ENCODE assay signal across 7 mouse cellular contexts in the genomic region with DNA sequence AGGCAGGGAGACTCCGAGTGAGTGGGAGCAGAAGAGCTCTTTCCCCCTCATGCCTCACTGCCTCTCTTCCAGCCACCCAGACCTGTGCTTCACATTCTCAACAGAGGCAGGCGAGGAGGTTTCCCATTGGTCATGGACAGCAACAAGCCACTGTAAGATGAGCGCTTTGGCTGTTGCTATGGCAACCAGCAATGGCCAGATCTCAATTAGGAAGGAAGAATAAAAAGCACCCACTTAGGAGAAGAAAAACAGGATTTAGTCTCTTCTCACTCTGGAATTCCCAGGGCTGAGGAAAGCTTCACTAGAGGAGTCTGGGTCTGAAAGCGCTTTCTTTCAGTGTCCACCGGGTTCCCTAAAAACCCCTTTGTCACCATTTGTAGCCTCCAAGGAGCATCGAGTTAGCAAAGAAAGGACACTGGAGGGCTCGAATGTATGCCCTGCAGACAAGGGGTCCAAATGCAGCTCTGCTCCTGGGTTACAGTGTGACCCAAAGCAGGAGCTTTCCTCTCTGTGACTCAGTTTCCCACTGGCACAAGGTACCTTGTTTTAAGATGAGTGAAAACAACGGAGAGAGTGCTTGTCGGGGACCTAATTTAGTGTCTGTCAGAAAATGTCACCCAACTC. TPM values are rescaled to one million over a fixed set of nuclear protein-coding genes. Genes with fewer than 3 reads are reported as not detected.
A peak's percentile ranks its signal among the peaks of the same experiment; 100 is the strongest.
DNase-seq lines count a peak whose midpoint lies in the region; ATAC-seq and TF ChIP-seq lines count a peak whose summit lies in the region.

No protein-coding gene starts in this region.

- peaks cover 14% of the 10 kb centered on the region; the same call in 1 of the 2 replicates for H3K36me3 ChIP-seq in hindbrain, embryonic 15.5 days
- no peaks in the 10 kb centered on the region for H3K36me3 ChIP-seq in stomach, postnatal 0 days (ENCODE audit: control insufficient read depth, insufficient read depth, low read length)
- H3K36me3 ChIP-seq in heart, adult 2 months (ENCODE audit: control insufficient read depth, insufficient read depth, low read length) = no peaks in the 10 kb centered on the region

- H3K27ac ChIP-seq in hindbrain, embryonic 15.5 days (replicated peaks) = peak overlapping the region; percentile 83
- no peak overlapping the region for H3K27ac ChIP-seq in stomach, postnatal 0 days (replicated peaks)
- no peak overlapping the region for H3K27ac ChIP-seq in heart, adult 2 months

- H3K79me2 ChIP-seq in heart, adult 2 months (replicated peaks; ENCODE audit: control insufficient read depth, insufficient read depth, low read length) = no peaks in the 10 kb centered on the region

- peaks cover 28% of the 10 kb centered on the region for H3K4me1 ChIP-seq in hindbrain, embryonic 15.5 days (replicated peaks)
- H3K4me1 ChIP-seq in stomach, postnatal 0 days (replicated peaks; ENCODE audit: control insufficient read depth, insufficient read depth) = no peaks in the 10 kb centered on the region
- no peaks in the 10 kb centered on the region for H3K4me1 ChIP-seq in heart, adult 2 months (ENCODE audit: control insufficient read depth, insufficient read depth, low read length)

- no peak overlapping the region; the same call in 1 of the 2 replicates for H3K9ac ChIP-seq in hindbrain, embryonic 15.5 days
- H3K9ac ChIP-seq in stomach, postnatal 0 days (ENCODE audit: low read length) = no peak overlapping the region
- H3K9ac ChIP-seq in heart, adult 2 months (ENCODE audit: low read depth, low read length) = no peak overlapping the region

- peak overlapping the region; percentile 33 for H3K4me2 ChIP-seq in hindbrain, embryonic 15.5 days
- no peak overlapping the region for H3K4me2 ChIP-seq in stomach, postnatal 0 days (replicated peaks; ENCODE audit: low read depth)

- no peak for TF ChIP-seq EP300 in stomach, postnatal 0 days (optimal IDR thresholded peaks at IDR 0.05)
- no peak for TF ChIP-seq EP300 in heart, adult 2 months (IDR thresholded peaks at IDR 0.05; ENCODE audit: insufficient read depth, low read depth, low read length)

- intact Hi-C loops in heart, adult 2 months (cut with DNase I) = no loop called here

- H3K27me3 ChIP-seq in hindbrain, embryonic 15.5 days = no peaks in the 10 kb centered on the region
- H3K27me3 ChIP-seq in stomach, postnatal 0 days (ENCODE audit: control insufficient read depth, insufficient read depth, low read length) = no peaks in the 10 kb centered on the region
- H3K27me3 ChIP-seq in heart, adult 2 months (ENCODE audit: control insufficient read depth, insufficient read depth, low read length) = no peaks in the 10 kb centered on the region; the same call in 1 of the 2 replicates

- no peak for TF ChIP-seq POLR2A in heart, adult 2 months (IDR thresholded peaks at IDR 0.05; ENCODE audit: insufficient read depth, low read depth, low read length)

- H3K9me3 ChIP-seq in hindbrain, embryonic 15.5 days = no peaks in the 10 kb centered on the region
- no peaks in the 10 kb centered on the region for H3K9me3 ChIP-seq in stomach, postnatal 0 days (ENCODE audit: control insufficient read depth, low read length)

- no peak for TF ChIP-seq CTCF in stomach, postnatal 0 days (IDR thresholded peaks at IDR 0.05; ENCODE audit: low read depth)
- TF ChIP-seq CTCF in heart, adult 2 months (IDR thresholded peaks at IDR 0.05) = no peak

- WGBS in hindbrain, embryonic 15.5 days = 9% methylated on average over 9 of the region's 9 CpGs
- 44% methylated on average over 9 of the region's 9 CpGs for WGBS in stomach, postnatal 0 days
- WGBS in heart, adult 2 months = 57% methylated on average over 9 of the region's 9 CpGs

- H3K4me3 ChIP-seq in hindbrain, embryonic 15.5 days = no peak overlapping the region
- no peak overlapping the region for H3K4me3 ChIP-seq in stomach, postnatal 0 days (ENCODE audit: low read depth, low read length)
- no peak overlapping the region for H3K4me3 ChIP-seq in heart, adult 2 months

- peak; percentile 93 for DNase-seq in brain, adult 2 months (ENCODE audit: low read depth, low spot score)
- peak; percentile 77 for DNase-seq in embryo, embryonic 11.5 days (ENCODE audit: low read depth, low spot score)
- DNase-seq in mesoderm, embryonic 11.5 days (ENCODE audit: low read depth, low spot score) = peak; percentile 92
- DNase-seq in stomach, postnatal 0 days (ENCODE audit: low spot score) = no peak
- no peak for DNase-seq in heart, adult 2 months
- no peak for DNase-seq in natural killer cell, adult 2 months (ENCODE audit: low spot score in 2 of 2)

- ATAC-seq in hindbrain, embryonic 15.5 days (ENCODE audit: low FRiP score, low read depth) = peak; percentile 93
- ATAC-seq in stomach, postnatal 0 days (ENCODE audit: low FRiP score, low TSS enrichment) = 0 out of 2 replicates have a peak, but pooled peaks have one; percentile 53

RNA-seq across cellular contexts. Expression of a gene that starts 30.8 kb away (rescaled TPM):
- polyA plus RNA-seq in hindbrain, embryonic 15.5 days (2015; fragmentation: Nextera tagmentation; extraction: Ambion mirVana) = 64.0 and 67.0 TPM in 2 replicates
- polyA plus RNA-seq in stomach, postnatal 0 days (2015; fragmentation: Nextera tagmentation; extraction: Ambion mirVana) = 55.8 and 57.0 TPM in 2 replicates
- 10 to 100 TPM; 36.3 to 37.4 TPM for total RNA-seq in heart, adult 2 months (2021)
- 11.7 and 21.8 TPM in 2 replicates for polyA plus RNA-seq in heart, adult 2 months (2012; rRNA removed)

Comparison
In these comparisons a context has a peak if more than half of its experiments do, and no peak if none do; other contexts are left out.
1. DNase-seq: peak in brain, adult 2 months (single experiment), embryo, embryonic 11.5 days (single experiment) and mesoderm, embryonic 11.5 days (single experiment); none in stomach, postnatal 0 days (single experiment), heart, adult 2 months (0 of 2) and natural killer cell, adult 2 months (0 of 2).